Mouse (Mus musculus) erythroblast, embryonic 14.5 days (primary cell): Measurements from ENCODE around the gene Tns1. TPM values are rescaled to one million over a fixed set of nuclear protein-coding genes. Genes with fewer than 3 reads are reported as not detected.

Experiments
- H3K27me3 ChIP-seq: 2 replicates; pipeline ENCODE4 v1.6.1; 2012; ENCODE audit warnings: inconsistent platforms; ENCODE audit not compliant: control insufficient read depth
- H3K36me3 ChIP-seq: 2 replicates; pipeline ENCODE4 v1.6.1; 2012; ENCODE audit warnings: mild to moderate bottlenecking, inconsistent platforms; ENCODE audit not compliant: control insufficient read depth
- H3K4me1 ChIP-seq: 2 replicates; pipeline ENCODE4 v1.6.1; 2012; ENCODE audit warnings: inconsistent platforms; ENCODE audit not compliant: control insufficient read depth
- H3K4me3 ChIP-seq: replicated peaks from 2 replicates; pipeline ENCODE3; 2012; ENCODE audit warnings: moderate library complexity, mild to moderate bottlenecking, inconsistent platforms
- H3K9me3 ChIP-seq: 2 replicates; pipeline ENCODE4 v1.6.1; 2012; ENCODE audit warnings: low read length, inconsistent platforms, mixed read lengths; ENCODE audit not compliant: control insufficient read depth
- GATA1 ChIP-seq: IDR thresholded peaks from 2 replicates; pipeline ENCODE4 v1.6.1; 2012; ENCODE audit warnings: low read length, inconsistent platforms, mixed read lengths
- TAL1 ChIP-seq: IDR thresholded peaks from 3 replicates; pipeline ENCODE4 v1.6.1; 2012; ENCODE audit warnings: low read length, inconsistent platforms, mixed read lengths
- polyA plus RNA-seq: library from polyadenylated mRNA; stranded (reverse); fragments of >175 nt; gene quantifications from 2 replicates; pipeline ENCODE4 v1.2.3, GENCODE M21; 2012

The Tns1 gene
- polyA plus RNA-seq, 1 experiment: 3.6 TPM

- Histone ChIP-seq H3K36me3 (no peaks in the 10 kb centered on the region), H3K4me1 (peaks cover 52% of the 10 kb centered on the region), H3K9me3 (no peaks in the 10 kb centered on the region), H3K4me3 (no peak overlapping the region), H3K27me3 (no peaks in the 10 kb centered on the region)
- TF ChIP-seq GATA1 (no peak), TAL1 (no peak)
Observed at GRCm38 (mm10) chr1:74045034-74045433, 79.2 kb downstream of the Tns1 start.

GRCm38 (mm10) chr1:74044421-74044820, 79.8 kb downstream of the Tns1 start:
- H3K4me1 ChIP-seq: peaks cover 52% of the 10 kb centered on the region
- no peak overlapping the region for H3K4me3 ChIP-seq
- no peak for TF ChIP-seq TAL1
- no peak for TF ChIP-seq GATA1
- H3K36me3 ChIP-seq: no peaks in the 10 kb centered on the region
- H3K27me3 ChIP-seq: no peaks in the 10 kb centered on the region
- no peaks in the 10 kb centered on the region for H3K9me3 ChIP-seq

GRCm38 (mm10) chr1:74043584-74044105, 80.6 kb downstream of the Tns1 start:
- Histone ChIP-seq H3K4me3 (no peak overlapping the region), H3K36me3 (no peaks in the 10 kb centered on the region), H3K27me3 (no peaks in the 10 kb centered on the region), H3K9me3 (no peaks in the 10 kb centered on the region), H3K4me1 (peaks cover 52% of the 10 kb centered on the region)
- TF ChIP-seq GATA1 (no peak), TAL1 (no peak)

- no peak for TF ChIP-seq GATA1
- no peak for TF ChIP-seq TAL1
- Histone ChIP-seq H3K9me3 (no peaks in the 10 kb centered on the region), H3K36me3 (no peaks in the 10 kb centered on the region), H3K4me1 (peaks cover 52% of the 10 kb centered on the region), H3K4me3 (no peak overlapping the region), H3K27me3 (peaks cover 3% of the 10 kb centered on the region)
Observed at GRCm38 (mm10) chr1:74042711-74043467, 81.4 kb downstream of the Tns1 start.

GRCm38 (mm10) chr1:74041692-74042091, 82.6 kb downstream of the Tns1 start:
- H3K4me1 ChIP-seq: peaks cover 48% of the 10 kb centered on the region
- H3K27me3 ChIP-seq: peaks cover 14% of the 10 kb centered on the region
- H3K36me3 ChIP-seq: no peaks in the 10 kb centered on the region
- no peaks in the 10 kb centered on the region for H3K9me3 ChIP-seq
- H3K4me3 ChIP-seq: no peak overlapping the region
- TF ChIP-seq TAL1: no peak
- TF ChIP-seq GATA1: no peak

- TF ChIP-seq GATA1: no peak
- no peak for TF ChIP-seq TAL1
- peaks cover 51% of the 10 kb centered on the region for H3K4me1 ChIP-seq
- peaks cover 19% of the 10 kb centered on the region for H3K27me3 ChIP-seq
Observed at GRCm38 (mm10) chr1:74041178-74041577, 83.1 kb downstream of the Tns1 start.

GRCm38 (mm10) chr1:74036560-74037390, 87.5 kb downstream of the Tns1 start:
- Histone ChIP-seq H3K36me3 (no peaks in the 10 kb centered on the region), H3K4me3 (peak overlapping the region; percentile 50), H3K9me3 (no peaks in the 10 kb centered on the region), H3K27me3 (peaks cover 34% of the 10 kb centered on the region), H3K4me1 (peaks cover 21% of the 10 kb centered on the region)
- TF ChIP-seq TAL1 (no peak), GATA1 (no peak)

More at GRCm38 (mm10) chr1:74041178-74041577, 83.1 kb downstream of the Tns1 start:
- H3K9me3 ChIP-seq: no peaks in the 10 kb centered on the region
- no peaks in the 10 kb centered on the region for H3K36me3 ChIP-seq
- no peak overlapping the region for H3K4me3 ChIP-seq

- Histone ChIP-seq H3K4me1 (peaks cover 13% of the 10 kb centered on the region), H3K36me3 (no peaks in the 10 kb centered on the region), H3K27me3 (peaks cover 34% of the 10 kb centered on the region), H3K9me3 (no peaks in the 10 kb centered on the region), H3K4me3 (no peak overlapping the region)
- TF ChIP-seq GATA1: no peak
- TF ChIP-seq TAL1: no peak
Observed at GRCm38 (mm10) chr1:74035912-74036489, 88.2 kb downstream of the Tns1 start.

GRCm38 (mm10) chr1:74035487-74035886, 88.8 kb downstream of the Tns1 start:
- no peaks in the 10 kb centered on the region for H3K36me3 ChIP-seq
- H3K4me3 ChIP-seq: no peak overlapping the region
- no peaks in the 10 kb centered on the region for H3K9me3 ChIP-seq
- peaks cover 34% of the 10 kb centered on the region for H3K27me3 ChIP-seq
- H3K4me1 ChIP-seq: peaks cover 9% of the 10 kb centered on the region
- TF ChIP-seq GATA1: no peak
- TF ChIP-seq TAL1: no peak
